Mouse (Mus musculus): ENCODE data around the gene Dcxr.
"Not testable (repeated sequence)": the region's sequence is repeated elsewhere in the genome, so short reads cannot be mapped to it uniquely, and the experiment has no call there.

The Dcxr gene

DNA sequence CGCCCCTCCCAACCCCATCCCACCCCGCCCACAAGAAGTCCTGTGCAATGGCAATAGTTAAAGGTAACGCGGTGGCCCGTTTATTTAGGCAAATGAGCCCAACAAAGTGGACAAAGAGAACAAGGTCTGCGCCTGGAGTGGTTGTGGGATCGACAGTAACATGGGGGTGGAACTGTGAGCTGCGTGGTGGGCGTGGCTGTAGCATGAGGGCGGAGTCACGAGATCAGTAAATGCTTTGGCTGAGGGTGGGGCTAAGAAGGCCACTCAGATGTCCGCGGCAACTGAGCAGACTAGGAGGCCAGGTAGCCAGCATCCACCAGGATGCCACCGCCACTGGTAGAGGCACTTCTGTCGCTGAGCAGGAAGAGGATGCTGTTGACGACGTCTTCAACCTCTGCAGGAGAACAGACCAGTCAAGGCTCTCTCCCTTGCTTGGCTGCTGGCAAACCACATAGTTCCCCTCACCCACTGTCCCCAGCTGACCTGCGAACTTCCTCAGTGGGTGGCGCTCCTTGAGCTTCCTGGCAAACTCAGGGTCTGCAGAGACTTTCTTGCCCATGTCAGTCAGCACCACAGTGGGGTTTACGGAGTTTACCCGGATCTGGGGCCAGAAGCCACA, 2.5 kb upstream of the Dcxr start:
- DNase-seq = not testable (repeated sequence)

DNA sequence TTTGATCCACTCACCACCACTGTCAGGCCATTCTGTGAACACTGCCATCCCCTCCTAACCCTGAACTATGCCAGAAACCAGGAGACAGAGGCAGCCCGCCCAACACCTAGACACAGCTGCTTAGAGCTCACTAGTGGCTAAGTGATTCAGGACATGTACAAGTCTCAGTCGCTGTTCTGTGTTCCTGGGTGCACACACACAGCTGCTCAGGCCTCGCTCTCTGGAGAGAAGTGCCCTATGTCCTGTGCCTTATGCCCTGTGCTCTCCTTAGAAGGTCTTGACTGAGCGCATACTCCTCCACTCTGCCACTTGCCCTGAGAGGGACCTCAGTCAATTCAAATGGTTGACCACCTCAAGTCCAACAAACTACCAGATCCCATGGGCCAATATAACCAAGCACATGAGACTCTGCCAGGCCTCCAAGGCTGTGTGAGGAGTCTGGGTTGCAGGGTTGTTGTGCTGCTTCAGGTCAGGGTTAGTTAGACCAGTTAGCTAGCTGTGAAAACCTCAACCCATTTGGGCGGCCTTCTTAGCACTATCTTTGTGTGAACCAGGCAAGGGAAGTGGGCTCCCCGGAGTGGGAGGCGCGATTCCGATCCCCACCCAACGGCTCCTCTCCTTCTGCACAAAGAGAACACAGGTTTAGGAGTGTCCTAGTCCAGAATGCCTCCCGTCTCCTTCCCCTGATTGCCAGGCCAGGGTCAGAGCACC, 1.6 kb upstream of the Dcxr start:
- DNase-seq = no peak

DNA sequence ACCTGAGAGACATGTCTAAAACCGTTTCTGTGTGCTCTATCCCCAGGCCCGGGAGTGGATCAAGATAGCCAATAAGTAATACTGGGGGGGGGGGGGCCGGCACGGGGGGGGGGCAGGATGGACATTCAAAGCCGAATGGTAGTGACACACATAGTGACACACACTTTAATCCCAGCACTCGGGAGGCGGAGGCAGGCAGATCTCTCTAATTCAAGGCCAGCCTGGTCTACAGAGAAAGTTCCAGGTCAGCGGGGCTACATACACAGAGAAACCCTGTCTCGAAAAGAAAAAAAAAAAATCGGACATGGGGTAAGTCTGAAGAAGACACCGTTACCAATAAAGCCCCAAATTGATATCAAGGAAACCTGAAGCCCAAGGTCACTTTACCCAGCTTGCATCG, 483 bp upstream of the Dcxr start:
- DNase-seq = no peak

DNA sequence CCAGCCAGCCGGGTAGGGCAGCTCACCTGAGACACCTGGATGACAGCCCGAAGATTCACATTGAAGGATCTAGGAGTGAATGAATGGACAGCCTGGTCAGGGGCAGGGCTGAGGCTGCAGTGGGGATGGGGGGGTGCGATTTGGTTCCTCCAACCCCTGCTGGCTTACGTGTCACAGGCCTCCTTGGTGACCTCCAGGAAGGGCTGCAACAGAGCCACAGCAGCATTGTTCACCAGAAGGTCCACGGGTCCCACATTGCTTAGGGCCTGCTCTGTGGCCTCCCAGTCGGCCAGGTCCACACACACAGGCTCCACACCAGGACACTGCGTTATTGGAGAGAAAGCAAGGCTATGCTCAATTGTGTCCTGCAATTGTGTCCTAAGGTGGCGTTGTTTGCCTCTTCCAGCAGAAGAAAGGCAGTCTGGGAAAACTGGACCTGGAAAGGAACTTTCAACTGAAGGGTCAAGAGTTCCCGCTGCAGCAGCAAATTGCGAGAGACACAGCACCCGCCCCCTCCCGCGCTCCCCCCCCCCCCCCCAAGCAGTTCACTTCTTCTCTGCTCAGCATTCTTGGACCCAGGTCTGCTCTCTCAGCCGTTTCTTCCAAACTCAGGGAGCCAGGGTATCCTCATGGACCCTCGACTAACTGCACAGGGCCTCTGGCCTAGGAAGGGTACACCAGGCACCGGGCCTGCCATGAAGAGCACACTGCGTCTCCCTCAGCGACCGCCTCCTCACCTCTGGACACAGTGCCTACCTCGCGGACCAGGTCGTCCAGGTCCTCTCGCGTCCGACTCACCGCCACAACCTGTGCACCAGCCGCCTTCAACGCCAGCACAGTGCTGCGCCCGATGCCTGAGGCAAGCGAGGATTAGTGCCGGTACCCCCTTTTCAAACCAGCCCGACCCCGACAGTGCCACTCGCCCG, 575 bp downstream of the Dcxr start:
- no peak for DNase-seq

GRCm38 (mm10) chr11:120723509-120723908, 3.6 kb downstream of the Dcxr start:
- no peak for DNase-seq

GRCm38 (mm10) chr11:120722761-120723382, 4.2 kb downstream of the Dcxr start:
- DNase-seq = no peak

DNA sequence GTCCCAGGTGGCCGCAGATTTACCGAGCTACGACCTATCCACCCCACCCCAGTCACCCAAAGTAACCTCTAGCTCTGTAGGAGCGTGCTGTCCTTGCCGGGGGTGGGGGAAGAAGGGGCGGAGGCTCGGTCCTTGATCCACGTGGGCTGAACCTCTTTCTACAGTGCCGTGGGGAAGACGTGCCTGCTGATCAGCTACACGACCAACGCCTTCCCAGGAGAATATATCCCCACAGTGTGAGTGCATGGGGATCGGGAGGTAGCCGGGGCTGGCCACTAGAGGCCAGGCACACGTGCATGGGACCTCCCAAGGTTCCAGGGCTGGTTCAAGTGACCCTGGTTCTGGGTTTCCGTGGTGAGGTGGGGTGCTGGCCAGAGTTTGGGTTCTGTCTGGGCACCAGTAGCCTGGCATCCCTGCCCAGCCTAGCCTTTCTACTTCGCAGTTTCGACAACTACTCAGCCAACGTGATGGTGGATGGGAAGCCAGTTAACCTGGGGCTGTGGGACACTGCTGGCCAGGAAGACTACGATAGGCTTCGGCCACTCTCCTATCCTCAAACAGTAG, 4.9 kb downstream of the Dcxr start:
- no peak for DNase-seq

DNA sequence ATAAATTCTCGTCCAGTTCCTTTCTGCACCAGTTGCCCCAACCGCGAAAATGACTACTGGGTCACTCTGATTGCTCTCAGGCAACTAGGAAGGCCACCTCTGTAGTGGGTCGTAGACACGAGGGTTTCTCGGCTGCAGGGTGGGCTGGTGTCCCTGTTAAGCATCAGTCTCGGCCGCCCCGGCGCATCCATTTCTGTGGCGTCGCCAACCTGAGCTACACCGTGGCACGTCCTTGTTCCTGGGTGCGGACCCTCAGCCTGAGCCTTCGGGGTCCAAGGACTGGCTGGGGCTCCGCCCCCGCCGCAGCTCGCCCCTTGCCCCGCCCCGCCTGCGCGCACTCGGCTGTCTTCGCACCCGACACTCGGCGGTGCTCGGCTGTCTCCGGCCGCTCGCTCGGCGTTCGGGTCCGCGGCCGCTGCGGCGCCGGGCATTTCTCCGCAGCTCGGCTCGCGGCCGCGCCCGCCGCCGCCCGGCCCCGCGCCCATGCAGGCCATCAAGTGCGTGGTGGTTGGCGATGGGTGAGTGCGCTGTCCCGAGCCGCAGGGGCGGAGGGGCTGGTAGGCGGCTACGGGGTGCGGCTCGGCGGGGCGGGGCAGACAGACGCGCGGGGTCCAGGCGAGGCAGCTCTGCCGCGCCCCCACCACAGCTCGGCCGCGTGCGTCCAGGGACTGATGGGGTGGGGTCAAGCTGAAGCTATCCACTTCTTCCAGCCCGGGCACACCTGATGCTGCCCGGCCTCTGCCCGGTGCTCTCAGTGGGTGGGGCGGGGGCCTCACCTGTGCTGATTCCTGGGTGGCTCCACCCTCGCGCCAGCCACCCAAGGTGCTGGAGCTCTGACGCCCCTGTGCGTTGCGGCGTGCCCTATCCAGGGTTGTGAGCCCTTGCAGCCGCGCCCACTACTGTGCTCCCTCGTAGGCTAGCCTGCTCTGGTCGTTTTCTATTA, 5.7 kb downstream of the Dcxr start, which contains the start of gene Rac3:
Gene Rac3 (plus strand): TSS at position 347 of the 943 bp plus-strand sequence.
- DNase-seq = peak; percentile 68

GRCm38 (mm10) chr11:120720450-120720849, 6.6 kb downstream of the Dcxr start:
- DNase-seq = peak; percentile 92

DNA sequence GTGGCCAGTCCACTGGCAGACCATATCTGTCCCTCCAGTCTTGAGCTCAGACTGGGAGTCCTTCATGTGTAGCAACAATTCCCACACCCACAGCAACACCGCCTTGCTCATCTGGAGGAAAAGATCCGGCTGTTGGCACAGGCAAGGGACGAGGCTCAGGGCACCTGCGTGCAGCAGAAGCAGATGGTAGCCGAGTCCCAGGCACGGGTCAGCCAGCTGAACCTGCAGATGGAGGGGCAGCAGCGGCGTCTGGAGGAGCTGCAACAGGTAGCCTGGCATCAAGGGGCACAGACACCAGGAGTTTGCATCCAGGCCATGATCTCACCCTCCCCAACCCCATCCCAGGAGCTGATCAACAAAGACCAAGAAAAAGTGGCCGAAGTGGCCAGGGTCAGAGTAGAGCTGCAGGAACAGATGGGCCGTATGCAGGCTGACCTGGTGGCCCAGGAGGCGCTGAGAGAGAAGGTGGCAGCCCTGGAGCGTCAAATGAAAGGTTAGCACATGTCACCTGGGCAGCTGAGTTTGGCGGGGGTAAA, 7.2 kb downstream of the Dcxr start:
- no peak for DNase-seq

DNA sequence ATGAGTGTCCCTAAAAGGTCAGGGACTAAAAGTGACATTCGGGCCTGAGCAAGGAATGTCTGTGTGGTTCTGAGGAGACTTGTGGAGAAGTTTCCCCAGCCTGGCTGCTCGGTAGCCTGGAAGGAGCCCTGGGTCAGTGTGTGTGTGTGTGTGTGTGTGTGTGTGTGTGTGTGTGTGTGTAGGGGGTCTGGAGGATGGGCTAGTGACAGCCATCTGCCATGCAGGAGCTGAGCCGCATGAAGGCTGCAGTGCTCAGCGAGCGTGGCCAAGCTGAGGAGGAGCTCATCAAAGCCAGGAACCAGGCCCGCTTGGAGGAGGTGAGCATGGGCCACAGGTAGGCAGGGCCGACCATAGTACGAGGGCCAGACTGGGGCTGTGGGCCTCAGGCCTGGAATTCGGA, 7.8 kb downstream of the Dcxr start:
- DNase-seq = no peak

DNA sequence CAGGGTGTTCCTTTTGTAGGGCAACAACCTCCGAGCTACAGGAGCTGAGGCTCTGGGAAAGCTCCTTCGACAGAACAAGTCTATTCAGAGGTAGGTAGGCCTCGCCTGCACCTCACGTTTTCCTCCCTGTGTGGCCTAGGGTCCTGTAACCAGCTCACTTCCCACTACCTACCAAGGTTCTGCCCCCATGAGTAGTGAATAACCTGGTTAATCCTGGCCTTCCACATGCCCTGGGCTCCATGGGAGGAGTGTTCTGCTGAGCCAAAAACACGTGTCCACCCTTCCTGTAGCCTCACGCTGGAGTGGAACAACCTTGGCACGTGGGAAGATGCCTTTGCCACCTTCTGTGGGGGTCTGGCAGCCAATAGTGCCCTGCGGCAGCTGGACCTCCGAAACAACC, 11.9 kb downstream of the Dcxr start:
- DNase-seq = no peak

DNA sequence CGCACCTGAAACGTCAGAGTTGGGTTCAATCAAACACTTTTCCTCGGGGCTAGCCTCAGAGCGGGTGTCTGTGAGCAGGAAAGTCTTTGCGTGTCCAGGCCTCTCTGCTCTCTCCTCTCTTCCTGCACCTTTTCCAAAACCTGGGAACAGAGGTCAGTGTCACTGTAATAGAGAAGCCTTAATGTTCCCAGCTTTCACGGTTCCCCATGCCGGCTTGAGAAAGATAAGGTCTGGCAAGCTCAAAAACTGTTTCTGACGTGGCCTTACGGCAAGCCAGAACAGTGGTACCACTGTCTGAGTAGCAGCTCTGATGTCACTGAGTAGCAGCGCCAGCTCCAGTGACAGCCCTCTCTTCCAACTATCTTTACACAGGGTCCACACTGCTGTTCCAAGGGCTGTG, 12.5 kb downstream of the Dcxr start:
- DNase-seq = no peak

DNA sequence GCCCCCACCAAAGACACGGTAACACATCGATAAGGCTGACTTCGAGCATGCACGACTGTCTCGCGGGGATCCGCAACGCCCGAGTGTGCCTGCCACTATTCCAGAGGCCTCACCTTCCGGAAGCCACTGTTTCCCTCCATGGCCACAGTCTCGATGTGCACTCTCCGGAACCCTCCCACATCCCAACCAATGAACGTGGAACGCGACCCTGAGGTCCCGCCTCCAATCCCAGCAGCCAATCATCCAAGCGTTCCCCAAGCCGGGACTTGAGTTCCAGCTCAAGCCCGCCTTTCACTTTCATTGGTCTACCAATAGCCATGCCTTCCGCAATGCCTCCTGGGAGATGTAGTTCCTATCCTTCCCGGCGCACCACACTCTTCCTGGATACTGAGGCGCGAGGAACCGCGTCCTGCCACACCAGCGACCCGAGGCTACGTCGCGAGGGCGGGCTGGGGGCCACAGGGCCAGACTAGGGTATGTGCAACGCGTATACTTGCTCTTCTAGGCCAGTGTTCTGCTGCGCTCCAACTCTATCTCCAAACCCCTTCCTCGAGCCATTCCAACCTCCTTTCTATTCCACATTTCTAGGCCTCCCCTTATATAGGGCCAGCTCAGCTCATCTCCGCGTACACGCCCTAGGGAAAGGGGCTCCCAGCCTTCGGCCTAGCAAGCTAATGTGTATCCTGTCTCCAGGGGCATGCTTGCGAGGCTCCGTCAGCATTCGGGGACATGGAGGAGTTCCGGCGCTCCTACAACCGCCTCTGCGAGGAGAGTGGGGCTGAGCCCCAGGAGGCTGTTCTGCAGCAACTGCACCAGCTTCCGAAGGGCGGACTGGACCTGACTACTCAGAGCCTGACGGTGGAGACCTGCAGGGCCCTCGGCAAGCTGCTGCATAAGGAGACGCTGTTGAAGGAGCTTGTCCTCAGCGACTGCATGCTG, 13.2 kb downstream of the Dcxr start, which contains the start of the genes Cenpx and Lrrc45:
Gene Cenpx (minus strand): TSS at position 159 of the 939 bp plus-strand sequence.
Gene Lrrc45 (plus strand): TSS at position 346 of the 939 bp plus-strand sequence.
- DNase-seq = peak; percentile 97

- DNase-seq = no peak
These were observed 14.1 kb downstream of the Dcxr start for GRCm38 (mm10) chr11:120712771-120713568.

- no peak for DNase-seq
These were observed 15.0 kb downstream of the Dcxr start for GRCm38 (mm10) chr11:120711980-120712604.

GRCm38 (mm10) chr11:120710672-120711071, 16.4 kb downstream of the Dcxr start:
- DNase-seq = no peak

DNA sequence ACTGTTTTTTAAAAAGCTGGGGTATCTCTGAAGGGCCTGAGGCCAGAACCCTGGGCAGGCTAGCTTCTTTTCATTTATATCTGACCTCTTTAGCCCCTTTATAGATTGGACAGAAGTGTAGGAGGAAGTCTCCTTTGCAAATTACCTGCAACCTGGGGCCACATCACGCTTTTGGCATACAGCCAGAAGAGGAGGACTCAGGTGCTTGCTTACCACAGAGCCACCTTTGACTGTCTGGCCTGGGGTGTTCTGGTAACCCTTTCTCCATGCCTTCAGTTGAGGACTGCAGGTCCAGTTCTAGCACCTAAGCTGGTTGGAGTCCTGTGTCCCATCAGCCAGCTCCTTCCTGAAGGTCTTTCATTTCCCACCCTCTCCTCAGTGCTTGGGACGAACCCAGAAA, 17.5 kb downstream of the Dcxr start:
- DNase-seq = no peak

GRCm38 (mm10) chr11:120707969-120708368, 19.1 kb downstream of the Dcxr start:
- DNase-seq = no peak
